Mouse (Mus musculus) liver, postnatal 0 days (tissue): ENCODE measurements around the gene Mipol1.

Source experiments
- CTCF ChIP-seq: sonication (generic); IDR thresholded peaks from 2 replicates; pipeline ENCODE4 v1.5.1; 2016; ENCODE audit warnings: antibody characterized with exemption, low read depth
- EP300 ChIP-seq: IDR thresholded peaks from 2 replicates; pipeline ENCODE4 v1.6.1; 2016; ENCODE audit warnings: antibody characterized with exemption, low read depth, mild to moderate bottlenecking

DNA sequence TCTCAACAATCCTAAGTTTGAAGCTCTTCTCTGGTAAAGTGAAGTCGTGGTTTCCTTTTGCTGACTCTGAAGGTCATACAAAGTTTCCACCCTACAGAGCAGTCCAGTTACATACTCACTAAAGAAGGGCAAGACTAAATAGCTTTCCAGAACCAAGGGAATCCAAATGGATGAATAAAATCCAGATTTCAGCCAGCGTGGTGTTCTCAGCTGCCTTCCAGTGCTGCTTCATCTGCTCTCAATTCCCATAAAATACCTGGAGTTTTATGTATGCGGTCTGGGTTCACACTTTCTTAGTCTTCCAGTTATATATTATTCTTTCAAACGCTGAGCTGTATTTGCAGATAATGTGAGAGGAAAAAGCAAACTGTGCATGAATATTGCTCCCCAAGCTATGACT is 280.9 kb downstream of the Mipol1 start:
- TF ChIP-seq EP300 (no peak), CTCF (no peak)
